Mouse (Mus musculus) ovary, postnatal 14 days (tissue): ENCODE results near the gene Mrpl23.

Experiments used
- DNase-seq: peaks from one replicate; pipeline ENCODE4 v3.0.0; 2022; ENCODE audit warnings: low spot score

Gene Mrpl23

GRCm38 (mm10) chr7:142522352-142522751 is 10.1 kb upstream of the Mrpl23 start:
- no peak for DNase-seq

DNA sequence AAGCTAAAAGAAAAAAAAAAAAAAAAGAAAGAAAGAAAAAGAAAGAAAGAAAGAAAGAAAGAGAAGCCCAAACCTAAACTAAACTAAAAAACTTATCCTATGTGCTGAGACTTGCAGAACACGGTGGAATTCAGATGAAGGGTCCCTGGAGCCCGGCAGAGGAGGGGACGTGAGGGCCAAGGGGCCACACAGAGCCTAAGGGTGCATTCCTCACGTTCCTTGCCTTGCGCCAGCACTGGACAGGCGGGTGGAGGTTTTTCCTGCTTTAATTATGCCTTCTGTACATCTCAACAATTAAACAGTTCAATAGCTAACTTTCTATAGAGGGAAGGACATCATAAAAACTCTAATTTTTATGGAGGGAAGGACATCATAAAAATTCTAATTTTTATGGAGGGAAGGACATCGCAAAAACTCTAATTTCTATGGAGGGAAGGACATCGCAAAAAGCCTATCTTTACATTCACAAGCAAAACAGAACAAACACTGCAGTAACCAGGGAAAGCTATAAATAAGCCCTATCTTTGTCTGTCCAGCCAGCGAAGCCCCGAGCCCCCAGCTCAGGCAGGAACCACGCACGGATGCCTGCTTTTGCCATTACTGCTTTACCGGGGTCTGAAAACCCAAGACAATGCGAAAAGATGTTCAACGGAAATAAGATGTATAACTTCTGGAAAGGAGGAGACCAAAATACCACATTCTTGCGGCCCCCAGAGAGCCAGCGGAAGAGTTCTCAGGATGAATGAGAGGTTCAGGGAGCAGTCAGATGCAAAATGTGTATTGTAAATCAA is 9.1 kb upstream of the Mrpl23 start:
- DNase-seq, result no peak

- no peak for DNase-seq
Observed at GRCm38 (mm10) chr7:142525342-142526178, 6.9 kb upstream of the Mrpl23 start.

DNA sequence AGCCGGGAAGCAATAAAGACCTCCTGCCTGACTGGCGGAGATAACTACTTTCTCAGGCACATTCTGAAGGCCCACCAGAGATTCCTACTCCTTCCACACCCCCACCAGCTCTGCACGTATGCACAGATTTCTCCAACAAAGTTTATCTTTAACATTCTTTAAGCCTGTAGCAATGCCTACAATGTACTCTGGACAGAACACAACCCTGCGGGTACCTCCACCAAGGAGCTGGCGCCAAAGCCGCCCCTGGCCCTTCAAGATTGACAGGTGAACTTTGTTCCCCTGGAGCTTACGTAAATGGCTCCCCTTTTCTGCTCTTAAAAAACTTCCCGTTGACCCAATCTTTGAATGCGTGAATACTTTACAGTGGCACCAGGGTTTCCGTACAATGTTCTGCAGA is 3.1 kb upstream of the Mrpl23 start:
- DNase-seq, result no peak

- no peak for DNase-seq
Observed at GRCm38 (mm10) chr7:142531973-142532521, 439 bp upstream of the Mrpl23 start.

GRCm38 (mm10) chr7:142533059-142533855 is 771 bp downstream of the Mrpl23 start:
- DNase-seq, result peak; percentile 89

- no peak for DNase-seq
Observed at GRCm38 (mm10) chr7:142535116-142535515, 2.6 kb downstream of the Mrpl23 start.

DNA sequence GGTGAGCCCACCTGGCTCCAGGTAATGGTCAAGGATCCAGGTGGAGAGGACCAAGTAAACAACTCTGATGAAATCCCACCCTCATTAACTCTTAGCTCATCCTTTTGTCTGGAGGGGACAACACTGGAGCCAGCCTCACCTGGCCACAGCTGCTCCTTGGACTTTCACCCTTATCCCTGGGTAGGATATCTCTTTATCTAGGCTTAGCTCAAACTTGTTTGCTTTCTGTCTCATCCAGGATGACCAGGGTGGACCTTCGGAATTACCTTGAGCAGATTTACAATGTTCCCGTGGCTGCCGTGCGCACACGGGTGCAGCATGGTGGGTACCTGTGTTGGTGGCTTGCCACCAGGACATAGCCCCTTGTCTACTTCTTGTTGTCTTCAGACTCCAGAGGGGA is 3.3 kb downstream of the Mrpl23 start:
- DNase-seq, result no peak

DNA sequence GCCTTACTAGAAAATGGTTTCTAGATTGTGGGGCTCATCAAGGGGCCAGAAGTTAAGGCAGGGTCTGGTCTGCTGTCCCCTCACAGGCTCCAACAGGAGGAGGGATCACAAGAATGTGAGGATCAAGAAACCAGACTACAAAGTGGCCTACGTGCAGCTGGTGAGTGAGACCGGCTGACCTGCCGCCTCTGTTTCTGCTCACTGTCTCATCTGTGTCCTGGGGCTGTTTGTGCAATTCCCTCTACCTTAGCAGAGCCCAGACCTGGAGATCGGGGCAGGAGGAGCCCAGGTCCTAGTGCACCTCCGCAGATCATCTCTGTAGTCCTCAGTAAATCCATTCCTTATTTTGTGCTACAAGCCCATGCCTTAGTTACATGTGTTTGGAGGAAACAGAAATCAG is 4.7 kb downstream of the Mrpl23 start:
- DNase-seq, result no peak

- DNase-seq, result peak; percentile 66
Observed at GRCm38 (mm10) chr7:142537879-142538278, 5.4 kb downstream of the Mrpl23 start.

GRCm38 (mm10) chr7:142538291-142538690 is 5.8 kb downstream of the Mrpl23 start:
- no peak for DNase-seq

GRCm38 (mm10) chr7:142538766-142539165 is 6.3 kb downstream of the Mrpl23 start:
- DNase-seq, result no peak

- no peak for DNase-seq
Observed at GRCm38 (mm10) chr7:142539828-142540227, 7.3 kb downstream of the Mrpl23 start.

- no peak for DNase-seq
Observed at GRCm38 (mm10) chr7:142542771-142543303, 10.4 kb downstream of the Mrpl23 start.

GRCm38 (mm10) chr7:142545967-142546366 is 13.5 kb downstream of the Mrpl23 start:
- DNase-seq, result no peak

GRCm38 (mm10) chr7:142547874-142548273 is 15.4 kb downstream of the Mrpl23 start:
- no peak for DNase-seq

- no peak for DNase-seq
Observed at GRCm38 (mm10) chr7:142548706-142549105, 16.2 kb downstream of the Mrpl23 start.

GRCm38 (mm10) chr7:142549941-142550763 is 17.7 kb downstream of the Mrpl23 start:
- peak; percentile 43 for DNase-seq

DNA sequence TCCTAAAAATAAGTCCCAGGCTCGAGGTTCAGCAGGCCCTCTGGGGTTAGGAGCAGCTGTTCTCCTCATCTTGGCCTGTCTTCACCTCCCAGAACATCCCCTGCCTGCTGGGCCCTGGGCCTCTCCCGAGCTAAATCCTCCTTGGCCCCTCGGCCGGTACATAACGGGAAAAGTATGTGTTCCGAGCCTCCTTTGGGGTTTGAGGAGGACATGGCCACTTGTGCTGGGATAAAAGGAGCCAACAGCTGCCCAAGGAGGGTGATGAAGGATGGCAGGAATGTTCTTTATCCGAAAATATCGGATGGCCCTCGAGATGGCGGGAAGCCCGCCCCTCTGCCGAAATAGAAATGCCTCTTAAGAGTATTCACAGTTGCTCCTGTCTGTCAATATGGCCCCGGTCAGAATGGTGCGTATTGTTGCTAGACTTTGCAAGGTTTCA is 18.5 kb downstream of the Mrpl23 start:
- DNase-seq, result no peak

DNA sequence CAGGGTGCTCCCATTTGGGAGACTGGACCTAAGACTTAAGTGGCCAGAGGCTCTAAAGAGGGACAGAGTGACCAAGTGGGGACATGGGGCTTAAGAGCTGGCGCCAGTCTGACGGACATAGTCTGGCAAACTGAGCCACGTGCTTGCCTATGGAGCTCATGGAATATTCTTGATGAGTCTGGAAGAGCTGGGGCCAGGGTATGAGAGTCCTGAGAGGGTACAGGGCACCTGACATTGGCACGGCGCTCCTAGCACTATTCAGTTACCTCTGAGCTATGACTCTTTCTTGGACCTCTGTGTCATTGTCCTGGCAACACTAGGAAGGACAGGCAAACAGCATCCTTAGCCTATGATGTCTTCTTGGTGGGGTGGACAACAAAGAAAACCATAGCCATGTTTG is 19.2 kb downstream of the Mrpl23 start:
- no peak for DNase-seq
